Mouse (Mus musculus) megakaryocyte, embryonic 14.5 days (primary cell): ENCODE data around the gene Selenom. TPM values are rescaled to one million over a fixed set of nuclear protein-coding genes. Genes with fewer than 3 reads are reported as not detected.

Experiments used
- H3K27me3 ChIP-seq: replicated peaks from 2 replicates; pipeline ENCODE3; 2012; ENCODE audit warnings: inconsistent platforms
- H3K36me3 ChIP-seq: replicated peaks from 2 replicates; pipeline ENCODE3; 2012; ENCODE audit warnings: low read length, inconsistent platforms, mixed read lengths
- H3K4me1 ChIP-seq: 2 replicates; pipeline ENCODE4 v1.6.1; 2012; ENCODE audit warnings: inconsistent platforms
- H3K4me3 ChIP-seq: replicated peaks from 2 replicates; pipeline ENCODE3; 2012; ENCODE audit warnings: moderate library complexity, mild to moderate bottlenecking, inconsistent platforms
- H3K9me3 ChIP-seq: 2 replicates; pipeline ENCODE4 v1.6.1; 2012; ENCODE audit warnings: inconsistent platforms
- FLI1 ChIP-seq: IDR thresholded peaks from 2 replicates; pipeline ENCODE4 v1.6.1; 2012; ENCODE audit warnings: low read length, inconsistent platforms, mixed read lengths
- GATA1 ChIP-seq: IDR thresholded peaks from 3 replicates; pipeline ENCODE4 v1.6.1; 2012; ENCODE audit warnings: mixed read lengths, low read length, inconsistent platforms, borderline replicate concordance
- polyA plus RNA-seq: library from polyadenylated mRNA; stranded (reverse); fragments of >175 nt; gene quantifications from 2 replicates; pipeline ENCODE4 v1.2.3, GENCODE M21; 2012; ENCODE audit warnings: low replicate concordance; ENCODE audit not compliant: insufficient read depth

Selenom gene
- polyA plus RNA-seq, 1 experiment: 262 TPM

GRCm38 (mm10) chr11:3520919-3521318 is 6.4 kb downstream of the Selenom start:
- H3K36me3 ChIP-seq: peaks cover 85% of the 10 kb centered on the region

DNA sequence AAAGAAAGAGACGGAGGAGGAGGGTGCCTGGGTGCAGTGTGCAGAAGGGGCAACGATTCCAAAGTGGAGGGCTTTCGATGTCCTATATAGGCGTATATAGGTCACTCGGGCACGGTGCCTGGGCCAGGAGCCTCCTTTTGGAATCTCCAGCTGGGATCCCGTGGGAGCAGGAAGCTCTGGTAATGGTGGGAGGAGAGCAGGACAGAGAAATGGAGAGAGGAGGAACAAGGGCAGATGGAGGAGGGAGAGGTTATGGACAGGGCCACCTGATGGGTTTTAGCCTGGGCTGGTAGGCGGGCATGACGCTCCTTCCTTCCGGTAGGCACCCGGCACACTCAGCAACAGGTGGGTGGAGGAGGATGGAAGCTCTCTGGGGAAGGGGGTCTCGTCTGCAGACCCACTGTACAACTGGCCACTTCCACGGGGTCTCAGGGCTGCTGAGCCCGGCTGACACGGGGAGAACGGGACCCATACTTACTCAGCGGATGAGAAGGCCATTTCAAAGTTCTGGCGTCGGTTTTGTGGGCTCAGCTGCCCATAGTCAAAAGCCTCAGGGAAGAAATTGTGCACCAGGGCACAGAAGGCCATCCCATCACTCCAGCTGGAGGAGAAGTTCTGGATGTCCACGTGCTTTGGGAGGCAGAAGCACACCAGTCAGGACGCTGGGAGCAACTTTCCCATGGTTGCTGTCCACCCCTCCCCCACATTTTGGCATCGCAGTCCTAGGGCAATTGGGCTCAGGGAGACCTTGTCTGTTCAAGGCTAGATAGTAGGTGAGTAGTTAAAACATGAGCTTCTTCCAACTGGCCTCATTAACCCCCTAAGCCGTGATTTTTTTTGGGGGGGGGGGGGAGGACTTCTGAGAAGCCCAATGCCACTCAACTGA is 7.1 kb downstream of the Selenom start:
- Histone ChIP-seq H3K36me3 (peaks cover 92% of the 10 kb centered on the region), H3K4me1 (peaks cover 31% of the 10 kb centered on the region), H3K4me3 (no peak overlapping the region), H3K27me3 (peaks cover 48% of the 10 kb centered on the region), H3K9me3 (no peaks in the 10 kb centered on the region)
- TF ChIP-seq GATA1: no peak

More at GRCm38 (mm10) chr11:3520919-3521318, 6.4 kb downstream of the Selenom start:
- H3K4me1 ChIP-seq: peaks cover 35% of the 10 kb centered on the region
- H3K4me3 ChIP-seq: no peak overlapping the region
- no peaks in the 10 kb centered on the region for H3K9me3 ChIP-seq
- TF ChIP-seq FLI1 (no peak), GATA1 (no peak)
- H3K27me3 ChIP-seq: peaks cover 54% of the 10 kb centered on the region

DNA sequence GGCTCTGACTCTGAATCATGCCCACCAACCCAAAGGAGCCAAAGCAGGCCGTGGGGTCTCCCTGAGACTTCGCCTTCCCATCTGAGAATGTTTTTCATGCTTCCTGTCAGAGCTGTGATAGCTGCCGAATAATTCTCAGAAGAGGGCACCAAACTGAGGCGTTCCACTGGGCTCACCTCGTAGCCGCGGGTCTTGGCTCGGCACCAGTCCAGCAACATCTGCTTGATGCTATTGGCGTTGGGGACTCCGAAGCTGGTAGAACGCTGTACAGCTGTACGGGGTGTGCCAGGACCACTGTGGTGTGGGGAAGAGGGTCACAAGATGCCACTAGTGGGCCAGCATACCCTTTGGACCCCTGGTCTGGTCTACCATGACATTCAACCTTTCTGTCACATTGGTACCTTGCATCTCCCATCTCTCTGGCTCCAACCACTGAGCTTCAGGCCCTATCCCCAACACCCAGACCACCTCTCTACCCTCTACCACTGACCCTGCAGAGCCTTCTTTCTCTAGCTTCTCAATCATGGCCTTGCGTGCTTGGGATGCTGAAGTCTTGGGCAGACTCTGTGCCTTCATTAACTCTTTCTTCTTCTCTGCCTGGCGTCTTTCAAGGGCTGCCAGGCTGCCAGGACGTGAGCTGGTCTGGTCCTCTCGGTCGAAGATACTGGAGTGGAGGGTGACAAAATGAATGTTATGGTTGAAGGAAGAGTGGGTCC is 8.0 kb downstream of the Selenom start:
- Histone ChIP-seq H3K9me3 (no peaks in the 10 kb centered on the region), H3K4me3 (no peak overlapping the region), H3K36me3 (peaks cover 98% of the 10 kb centered on the region), H3K4me1 (peaks cover 22% of the 10 kb centered on the region), H3K27me3 (peaks cover 39% of the 10 kb centered on the region)
- TF ChIP-seq FLI1 (no peak), GATA1 (no peak)

- H3K4me3 ChIP-seq: no peak overlapping the region
- H3K27me3 ChIP-seq: peaks cover 26% of the 10 kb centered on the region
- peaks cover 100% of the 10 kb centered on the region for H3K36me3 ChIP-seq
- H3K4me1 ChIP-seq: peaks cover 7% of the 10 kb centered on the region
- no peak for TF ChIP-seq GATA1
- TF ChIP-seq FLI1: no peak
- no peaks in the 10 kb centered on the region for H3K9me3 ChIP-seq
Measured at GRCm38 (mm10) chr11:3523840-3524582, 9.5 kb downstream of the Selenom start.

DNA sequence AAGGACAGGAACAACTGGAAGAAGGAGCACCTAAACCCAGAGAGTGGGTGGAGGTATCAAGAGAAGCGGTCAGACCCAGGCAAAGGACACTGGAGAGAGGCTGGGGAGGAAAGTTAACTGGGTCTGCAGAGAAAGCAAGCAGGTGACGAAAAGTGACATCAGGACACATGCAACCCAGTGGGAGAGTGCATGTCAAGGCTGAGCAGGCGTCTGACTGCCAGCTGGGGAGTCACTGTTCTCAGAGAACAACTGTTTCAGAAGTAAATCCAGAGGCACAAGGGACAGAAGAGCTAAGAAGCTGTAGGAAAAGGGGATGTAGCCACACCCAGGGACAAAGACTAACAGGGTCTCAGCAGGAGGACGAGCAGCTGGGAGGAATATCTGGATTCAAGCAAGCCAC is 11.1 kb downstream of the Selenom start:
- Histone ChIP-seq H3K27me3 (peaks cover 18% of the 10 kb centered on the region), H3K36me3 (peaks cover 100% of the 10 kb centered on the region), H3K4me3 (no peak overlapping the region), H3K4me1 (peaks cover 5% of the 10 kb centered on the region; the same call in 1 of the 2 replicates), H3K9me3 (no peaks in the 10 kb centered on the region)
- TF ChIP-seq GATA1 (no peak), FLI1 (no peak)

DNA sequence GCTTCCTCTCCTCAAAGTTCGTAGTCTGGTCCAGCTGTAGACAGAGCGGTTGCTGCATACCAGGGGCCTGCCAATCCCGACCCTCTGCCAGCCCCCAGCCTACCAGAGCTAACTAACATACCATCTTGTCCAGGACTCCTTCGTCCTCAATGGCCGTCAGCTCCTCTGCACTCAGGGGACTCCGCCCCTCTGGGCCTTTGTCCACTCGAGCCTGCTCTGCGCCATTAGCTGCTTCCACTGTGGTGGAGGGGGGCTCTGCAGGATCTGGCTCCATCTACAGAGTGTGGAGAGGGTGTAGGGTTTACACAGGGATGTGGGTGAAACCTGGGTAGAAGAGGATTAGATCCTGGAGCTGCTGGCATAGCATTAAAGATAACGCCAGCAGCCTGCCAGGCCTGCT is 11.7 kb downstream of the Selenom start:
- no peaks in the 10 kb centered on the region for H3K9me3 ChIP-seq
- H3K4me1 ChIP-seq: peaks cover under 1% of the 10 kb centered on the region; the same call in 1 of the 2 replicates
- H3K4me3 ChIP-seq: no peak overlapping the region
- H3K36me3 ChIP-seq: peaks cover 100% of the 10 kb centered on the region
- TF ChIP-seq FLI1 (no peak), GATA1 (no peak)
- H3K27me3 ChIP-seq: peaks cover 11% of the 10 kb centered on the region

DNA sequence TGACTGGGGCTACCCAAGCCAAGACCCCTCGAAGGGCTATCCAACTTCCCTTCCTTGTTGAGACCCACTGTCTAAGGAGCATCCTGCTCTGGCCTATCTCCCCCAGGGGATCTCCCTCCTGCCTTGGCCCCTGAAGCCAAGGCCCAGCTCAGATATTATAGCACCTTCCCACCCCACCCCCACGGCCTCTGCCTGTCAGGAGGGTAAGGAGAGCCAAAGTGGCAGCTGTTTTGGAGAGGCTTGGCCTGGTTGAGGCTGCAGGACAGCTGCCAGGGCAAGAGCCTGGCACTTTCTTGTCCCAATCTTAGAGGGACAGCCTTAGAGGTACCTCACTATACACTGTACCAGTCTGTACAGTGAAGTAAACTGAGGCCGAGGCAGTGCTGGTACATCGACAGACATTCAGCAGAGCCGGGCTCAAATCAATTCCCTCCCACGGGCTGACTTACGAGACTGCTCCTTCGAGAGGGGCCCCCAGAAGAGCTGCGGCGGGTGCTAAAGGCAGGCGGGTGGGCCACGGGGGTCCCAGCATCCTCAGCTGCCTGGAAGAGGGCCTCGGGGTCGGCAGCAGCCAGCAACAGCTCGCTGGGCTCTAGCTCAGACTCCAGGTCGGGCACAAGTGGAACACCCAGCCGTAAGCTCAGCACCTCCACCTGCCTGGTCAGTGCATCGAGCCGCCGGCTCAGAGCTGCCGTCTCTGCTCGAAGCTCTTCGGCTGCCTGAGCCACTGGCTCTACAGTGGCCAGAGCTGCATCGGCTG is 12.7 kb downstream of the Selenom start:
- TF ChIP-seq GATA1 (no peak), FLI1 (no peak)
- peaks cover under 1% of the 10 kb centered on the region; the same call in 1 of the 2 replicates for H3K4me1 ChIP-seq
- H3K36me3 ChIP-seq: peaks cover 100% of the 10 kb centered on the region
- H3K27me3 ChIP-seq: peaks cover 8% of the 10 kb centered on the region
- H3K9me3 ChIP-seq: no peaks in the 10 kb centered on the region
- no peak overlapping the region for H3K4me3 ChIP-seq

DNA sequence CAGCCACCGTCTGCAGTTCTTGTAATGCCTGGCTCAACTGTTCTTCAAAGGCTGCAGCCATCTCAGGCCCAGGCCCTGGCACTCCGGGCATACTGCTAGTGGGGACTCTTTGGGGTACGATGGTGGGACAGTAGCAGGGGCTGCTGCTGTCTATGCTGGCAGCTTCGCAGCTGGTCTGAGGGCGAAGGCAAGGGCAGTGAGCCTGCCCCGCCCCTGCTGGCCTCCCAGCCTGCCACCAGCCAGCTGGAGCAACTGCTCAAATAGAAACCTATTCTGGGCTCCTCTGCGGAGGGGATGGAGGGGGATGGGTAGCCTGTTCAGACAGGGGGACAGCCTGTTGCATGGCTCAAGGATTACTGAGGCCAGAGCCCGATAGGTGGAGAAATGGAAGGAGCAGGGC is 13.3 kb downstream of the Selenom start:
- no peak overlapping the region for H3K4me3 ChIP-seq
- peaks cover 100% of the 10 kb centered on the region for H3K36me3 ChIP-seq
- peaks cover 5% of the 10 kb centered on the region for H3K27me3 ChIP-seq
- peaks cover 7% of the 10 kb centered on the region; the same call in 1 of the 2 replicates for H3K4me1 ChIP-seq
- no peaks in the 10 kb centered on the region for H3K9me3 ChIP-seq
- no peak for TF ChIP-seq FLI1
- TF ChIP-seq GATA1: no peak

- Histone ChIP-seq H3K9me3 (no peaks in the 10 kb centered on the region), H3K4me1 (peaks cover 11% of the 10 kb centered on the region; the same call in 1 of the 2 replicates), H3K36me3 (peaks cover 100% of the 10 kb centered on the region), H3K27me3 (peaks cover 2% of the 10 kb centered on the region), H3K4me3 (no peak overlapping the region)
- no peak for TF ChIP-seq FLI1
- no peak for TF ChIP-seq GATA1
Measured at GRCm38 (mm10) chr11:3528208-3528607, 13.7 kb downstream of the Selenom start.
